Mouse (Mus musculus): Measurements from ENCODE around the gene Tomm20l. TPM values are rescaled to one million over a fixed set of nuclear protein-coding genes. Genes with fewer than 3 reads are reported as not detected.
"Not testable (repeated sequence)": the region's sequence is repeated elsewhere in the genome, so short reads cannot be mapped to it uniquely, and the experiment has no call there.

The Tomm20l gene
- not detected in 3 replicates for total RNA-seq (2017)

GRCm38 (mm10) chr12:71111331-71111730, at the start of gene Tomm20l:
Gene Tomm20l (plus strand): TSS chr12:71111428.
- ATAC-seq (replicated peaks; ENCODE audit: insufficient number of reproducible peaks, low FRiP score, low TSS enrichment, poor library complexity, severe bottlenecking) = no peak

- ATAC-seq (replicated peaks; ENCODE audit: insufficient number of reproducible peaks, low FRiP score, low TSS enrichment, poor library complexity, severe bottlenecking) = no peak
These were observed 41.4 kb upstream of the Tomm20l start for GRCm38 (mm10) chr12:71069846-71070245.

- ATAC-seq (replicated peaks; ENCODE audit: insufficient number of reproducible peaks, low FRiP score, low TSS enrichment, poor library complexity, severe bottlenecking) = no peak
These were observed 39.2 kb upstream of the Tomm20l start for GRCm38 (mm10) chr12:71072048-71072447.

DNA sequence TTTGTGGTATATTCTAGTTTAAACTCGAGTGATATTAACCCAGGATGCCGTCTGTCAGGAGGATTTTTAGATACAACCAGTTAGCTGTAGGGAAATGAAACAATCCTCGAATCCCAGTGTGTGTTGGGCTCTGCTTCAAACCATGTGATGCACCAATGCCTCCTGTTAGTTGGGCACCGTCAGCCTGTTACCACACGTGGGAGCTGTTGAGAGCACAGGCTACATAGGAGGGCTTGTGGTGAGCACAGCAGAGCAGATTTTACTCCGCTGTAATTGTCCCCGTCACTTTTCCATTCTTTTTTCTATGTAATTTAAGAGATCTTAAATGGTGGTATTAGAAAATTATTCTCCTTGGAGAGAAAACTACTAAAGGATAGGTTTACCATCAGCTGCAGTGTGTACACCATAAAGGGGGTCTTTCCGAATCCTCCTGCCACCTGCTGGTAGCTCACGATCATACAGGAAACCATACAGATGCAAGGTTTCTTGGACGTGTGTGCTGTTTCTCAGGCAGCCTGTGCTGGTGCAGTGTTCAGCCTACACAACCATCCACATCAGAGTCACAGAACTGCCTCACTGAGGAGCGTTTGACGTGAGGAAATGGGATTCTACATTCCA, 38.0 kb upstream of the Tomm20l start:
- no peak; the same call in 1 of the 2 replicates for ATAC-seq (replicated peaks; ENCODE audit: insufficient number of reproducible peaks, low FRiP score, low TSS enrichment, poor library complexity, severe bottlenecking)

- no peak for ATAC-seq (replicated peaks; ENCODE audit: insufficient number of reproducible peaks, low FRiP score, low TSS enrichment, poor library complexity, severe bottlenecking)
These were observed 24.9 kb upstream of the Tomm20l start for GRCm38 (mm10) chr12:71086331-71086730.

- ATAC-seq (replicated peaks; ENCODE audit: insufficient number of reproducible peaks, low FRiP score, low TSS enrichment, poor library complexity, severe bottlenecking) = not testable (repeated sequence)
These were observed 7.0 kb upstream of the Tomm20l start for GRCm38 (mm10) chr12:71104275-71104674.

DNA sequence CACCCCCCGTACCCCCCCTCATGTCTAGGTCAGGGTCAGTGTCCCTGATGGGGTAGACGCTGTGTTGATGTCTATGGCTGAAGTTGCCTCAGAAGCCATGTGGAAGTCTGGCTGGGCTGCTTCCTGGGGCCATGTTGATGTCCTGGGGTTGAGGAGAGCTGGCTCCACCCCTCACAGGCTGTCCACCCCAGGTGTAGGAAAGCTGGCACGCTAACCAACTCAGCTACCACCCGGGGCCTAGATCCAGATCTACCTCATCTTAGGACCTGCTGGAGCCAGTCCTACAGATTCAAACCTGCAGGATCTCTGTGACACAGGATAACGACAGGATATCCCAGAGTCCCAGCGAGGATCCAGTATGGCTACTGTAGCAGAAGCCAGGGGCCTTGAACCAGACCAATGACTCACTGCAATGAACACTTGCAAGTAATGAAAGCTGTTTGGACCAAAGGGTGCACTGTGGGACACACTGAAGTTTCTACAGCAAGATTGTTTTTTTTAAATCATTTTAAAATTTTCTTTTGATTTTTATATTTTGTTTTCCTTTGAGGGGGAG, 3.9 kb upstream of the Tomm20l start:
- no peak for ATAC-seq (replicated peaks; ENCODE audit: insufficient number of reproducible peaks, low FRiP score, low TSS enrichment, poor library complexity, severe bottlenecking)

GRCm38 (mm10) chr12:71113074-71113473, 1.8 kb downstream of the Tomm20l start:
- ATAC-seq (replicated peaks; ENCODE audit: insufficient number of reproducible peaks, low FRiP score, low TSS enrichment, poor library complexity, severe bottlenecking) = no peak

DNA sequence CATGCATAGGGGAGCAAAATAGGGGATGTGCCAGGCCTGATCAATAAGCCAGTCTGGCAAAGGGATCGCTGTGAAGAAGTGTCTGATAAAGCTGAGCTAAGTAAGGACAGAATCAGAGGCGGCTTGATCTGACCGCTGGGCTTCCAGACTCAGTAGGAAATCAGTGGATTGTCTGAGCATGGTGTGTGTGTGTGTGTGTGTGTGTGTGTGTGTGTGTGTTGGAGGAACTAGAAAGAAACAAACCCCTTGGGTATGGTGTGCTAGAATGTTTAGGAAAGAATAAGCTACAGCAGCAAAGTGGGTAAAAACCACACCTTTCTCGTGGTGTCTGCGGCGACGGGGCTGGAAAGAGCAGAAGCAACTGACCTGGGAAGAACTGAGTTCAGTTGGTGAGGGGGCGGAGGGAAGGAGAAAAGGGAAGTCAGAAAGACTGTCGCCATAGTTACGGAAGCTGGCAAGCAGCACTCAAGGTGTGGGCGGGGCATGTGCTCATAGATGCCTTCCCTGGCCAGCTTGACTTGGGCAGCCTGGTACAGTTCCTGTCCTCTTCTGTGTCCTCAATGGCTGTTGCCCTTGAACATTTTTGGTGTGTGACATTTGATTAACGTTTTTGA, 2.6 kb downstream of the Tomm20l start:
- ATAC-seq (replicated peaks; ENCODE audit: insufficient number of reproducible peaks, low FRiP score, low TSS enrichment, poor library complexity, severe bottlenecking) = peak; percentile 96

GRCm38 (mm10) chr12:71116411-71116810, 5.2 kb downstream of the Tomm20l start:
- no peak for ATAC-seq (replicated peaks; ENCODE audit: insufficient number of reproducible peaks, low FRiP score, low TSS enrichment, poor library complexity, severe bottlenecking)

DNA sequence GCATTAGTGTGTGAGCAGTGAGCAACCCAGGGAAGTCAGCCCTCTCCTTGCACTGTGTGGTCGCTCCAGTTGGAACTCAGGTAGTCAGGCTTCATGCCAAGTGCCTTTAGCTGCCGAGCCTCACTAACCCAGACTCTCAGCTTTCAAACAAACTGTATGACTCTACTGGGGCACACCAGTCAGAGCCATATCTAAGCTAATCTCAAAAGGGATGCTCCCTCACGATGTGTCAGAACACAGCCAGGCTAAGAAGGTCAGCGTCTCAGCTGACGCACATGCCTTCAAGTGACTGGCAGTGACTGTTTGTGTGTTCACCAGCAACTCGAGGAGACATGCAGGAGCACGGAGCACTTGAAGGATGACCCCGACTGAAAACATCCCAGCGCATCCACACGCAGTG, 11.5 kb downstream of the Tomm20l start:
- no peak for ATAC-seq (replicated peaks; ENCODE audit: insufficient number of reproducible peaks, low FRiP score, low TSS enrichment, poor library complexity, severe bottlenecking)

DNA sequence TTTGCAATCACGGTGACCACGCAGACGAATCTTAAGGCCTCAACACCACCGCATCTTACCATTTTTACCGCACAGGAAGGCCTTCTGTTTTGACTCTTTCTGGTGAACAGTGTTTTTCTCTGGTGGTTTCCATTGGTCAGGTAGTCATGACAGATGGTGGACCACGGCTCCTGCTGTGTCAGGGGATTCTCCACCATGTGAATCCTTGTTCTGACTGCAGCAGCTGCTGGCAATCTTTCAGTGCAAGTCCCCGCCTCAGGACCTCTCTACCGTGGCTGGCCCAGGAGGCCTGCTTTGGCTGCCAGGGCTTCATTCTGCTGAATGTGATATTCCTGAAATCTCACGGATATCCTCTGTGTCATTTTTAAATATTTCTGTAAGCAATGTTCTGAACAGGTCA, 12.1 kb downstream of the Tomm20l start:
- ATAC-seq (replicated peaks; ENCODE audit: insufficient number of reproducible peaks, low FRiP score, low TSS enrichment, poor library complexity, severe bottlenecking) = no peak

DNA sequence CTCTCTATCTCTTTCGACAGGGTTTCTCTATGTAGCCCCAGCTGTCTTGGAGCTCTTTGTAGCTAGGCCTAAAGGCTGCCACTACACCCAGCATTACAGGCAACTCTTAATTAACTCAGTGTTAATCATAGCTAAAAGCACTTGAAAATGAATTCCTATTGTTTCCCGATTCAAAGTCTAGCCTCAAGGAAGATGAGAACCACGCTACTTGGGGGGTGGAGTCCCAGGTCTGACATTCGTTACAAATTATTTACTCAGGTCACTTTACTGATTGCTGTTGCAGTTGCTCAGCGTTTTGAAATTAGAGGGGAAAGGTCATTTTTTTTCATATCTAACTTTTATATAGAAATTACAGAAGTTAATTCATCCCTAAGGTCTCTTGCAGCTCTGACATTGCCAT, 24.4 kb downstream of the Tomm20l start:
- no peak for ATAC-seq (replicated peaks; ENCODE audit: insufficient number of reproducible peaks, low FRiP score, low TSS enrichment, poor library complexity, severe bottlenecking)

GRCm38 (mm10) chr12:71136130-71136973, 25.1 kb downstream of the Tomm20l start, which contains the start of the genes Timm9 and 2700049A03Rik:
Gene Timm9 (minus strand): TSS chr12:71136684.
Gene 2700049A03Rik (plus strand): TSS chr12:71136848.
- peak; percentile 75 for ATAC-seq (replicated peaks; ENCODE audit: insufficient number of reproducible peaks, low FRiP score, low TSS enrichment, poor library complexity, severe bottlenecking)

DNA sequence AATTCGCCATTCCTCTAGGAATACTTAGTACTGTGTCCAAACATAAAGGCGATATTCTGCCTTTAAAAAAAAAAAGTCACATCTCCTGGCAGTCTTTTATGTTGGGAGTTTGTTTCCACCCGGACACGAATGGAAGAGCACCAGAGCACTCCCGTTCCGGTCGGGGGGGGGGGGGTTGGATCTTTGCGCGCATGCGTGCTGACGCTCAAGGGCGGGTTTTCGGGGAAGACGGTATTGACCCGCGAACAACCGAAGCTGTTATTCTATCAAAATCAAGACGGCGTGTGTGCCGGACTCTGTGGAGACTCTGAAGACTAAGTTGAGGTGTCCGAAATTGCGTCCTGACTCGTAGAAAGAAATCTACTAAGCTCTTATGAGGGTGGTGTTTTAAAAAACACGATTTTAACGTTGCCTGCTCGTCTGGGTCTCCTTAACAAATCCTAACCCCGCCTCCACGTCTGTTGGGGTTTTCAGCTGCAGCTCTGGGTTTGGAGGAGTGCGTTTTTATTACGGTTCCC, 25.8 kb downstream of the Tomm20l start:
- peak; percentile 63 for ATAC-seq (replicated peaks; ENCODE audit: insufficient number of reproducible peaks, low FRiP score, low TSS enrichment, poor library complexity, severe bottlenecking)

DNA sequence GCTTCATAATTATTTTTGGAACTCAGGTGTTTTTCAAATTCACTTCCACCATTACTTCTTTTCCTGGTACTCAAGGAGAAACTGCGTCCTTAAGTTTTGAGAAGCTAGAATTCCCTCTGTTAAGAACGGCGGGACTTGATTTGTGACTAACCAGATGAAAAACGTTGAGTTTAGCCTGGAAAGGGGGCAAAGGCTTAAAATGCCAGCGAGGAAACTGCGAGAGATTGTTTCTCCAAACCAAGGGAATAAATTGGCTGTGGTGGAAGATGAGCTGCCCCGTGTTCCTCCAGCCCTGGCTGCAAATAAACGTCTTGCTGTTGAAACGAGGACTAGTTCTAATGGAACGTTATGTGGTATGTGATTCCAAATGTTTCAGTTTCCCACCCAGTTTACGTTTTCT, 26.5 kb downstream of the Tomm20l start:
- ATAC-seq (replicated peaks; ENCODE audit: insufficient number of reproducible peaks, low FRiP score, low TSS enrichment, poor library complexity, severe bottlenecking) = no peak

GRCm38 (mm10) chr12:71139258-71139828, 28.1 kb downstream of the Tomm20l start:
- no peak for ATAC-seq (replicated peaks; ENCODE audit: insufficient number of reproducible peaks, low FRiP score, low TSS enrichment, poor library complexity, severe bottlenecking)

GRCm38 (mm10) chr12:71141189-71141588, 30.0 kb downstream of the Tomm20l start:
- no peak for ATAC-seq (replicated peaks; ENCODE audit: insufficient number of reproducible peaks, low FRiP score, low TSS enrichment, poor library complexity, severe bottlenecking)

- ATAC-seq (replicated peaks; ENCODE audit: insufficient number of reproducible peaks, low FRiP score, low TSS enrichment, poor library complexity, severe bottlenecking) = no peak
These were observed 36.4 kb downstream of the Tomm20l start for GRCm38 (mm10) chr12:71147641-71148040.
